Mouse (Mus musculus): Measurements from ENCODE around the gene Ptprf.

DNA sequence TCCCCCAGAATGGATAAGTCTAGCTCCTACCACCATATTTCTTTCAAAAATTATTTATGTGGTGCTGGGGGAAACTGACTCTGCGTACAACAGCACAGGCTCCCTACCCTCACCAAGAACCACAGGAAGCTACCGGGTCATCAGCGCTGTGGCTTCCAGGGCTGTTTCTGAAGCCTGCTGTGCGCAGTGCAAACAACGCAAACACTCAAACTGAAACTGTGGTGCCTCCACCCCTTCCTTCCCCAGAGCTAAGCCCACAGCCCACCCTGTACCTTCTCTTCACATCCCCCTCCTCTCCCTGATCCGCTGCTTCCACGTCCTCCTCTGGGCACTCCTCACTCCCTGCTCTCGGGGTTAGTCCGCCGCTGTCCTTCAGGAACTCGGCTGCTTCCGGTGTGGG, 129.1 kb downstream of the Ptprf start:
- no peak for TF ChIP-seq CTCF (IDR thresholded peaks at IDR 0.05; ENCODE audit: low read depth, low read length)
- TF ChIP-seq GATA1 (IDR thresholded peaks at IDR 0.05; ENCODE audit: borderline replicate concordance, low read length) = no peak
- TF ChIP-seq GATA2 (IDR thresholded peaks at IDR 0.05; ENCODE audit: borderline replicate concordance, low read depth, low read length) = no peak
- TF ChIP-seq TAL1 (conservative IDR thresholded peaks at IDR 0.05; ENCODE audit: low read depth, low read length) = no peak
- no peak for TF ChIP-seq POLR2AphosphoS5 (IDR thresholded peaks at IDR 0.05; ENCODE audit: insufficient replicate concordance, low read depth, low read length)

Data from G1E (cell line).